Mouse (Mus musculus): ENCODE measurements at regions not wholly inside any gene's neighbourhood (a gene's known extent, or its start where the extent isn't known, plus 50 kb on each side); places are given as distances from the start of the nearest gene placed in this dataset.

DNA sequence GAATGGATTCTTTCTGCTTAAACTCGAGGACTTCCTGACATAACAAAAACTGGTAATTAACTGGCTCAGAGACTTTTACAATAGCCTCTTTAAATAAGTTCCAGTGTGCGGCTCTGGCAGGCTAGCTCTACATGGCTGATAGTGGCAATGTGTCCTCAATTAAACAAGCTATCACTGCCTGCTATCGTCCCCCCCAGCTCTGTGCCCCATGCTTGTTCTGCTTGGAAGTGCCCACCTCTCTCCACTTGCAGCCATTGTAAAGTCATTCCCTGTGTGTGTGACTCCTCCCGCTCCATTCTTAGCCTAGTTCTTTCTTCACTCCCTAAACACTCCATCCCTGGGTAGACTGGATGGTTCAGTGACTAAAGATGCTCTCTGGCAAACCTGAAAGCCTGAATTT, 99.9 kb upstream of the Lmo4 start:
- ATAC-seq (ENCODE audit: insufficient read depth) (no peak), DNase-seq (no peak)
- H3K27ac ChIP-seq (ENCODE audit: low read depth) = no peak overlapping the region
- H3K4me2 ChIP-seq = no peak overlapping the region
- no peak overlapping the region for H3K9ac ChIP-seq
- TF ChIP-seq CTCF (IDR thresholded peaks at IDR 0.05; ENCODE audit: low read depth) = no peak
- H3K4me3 ChIP-seq (ENCODE audit: low read depth, low read length) = no peak overlapping the region
- no peaks in the 10 kb centered on the region for H3K9me3 ChIP-seq (ENCODE audit: low read depth, low read length)
- 61% methylated on average over 4 of the region's 4 CpGs for WGBS
- H3K4me1 ChIP-seq (ENCODE audit: insufficient read depth) = no peaks in the 10 kb centered on the region
- H3K36me3 ChIP-seq (ENCODE audit: insufficient read depth) = no peaks in the 10 kb centered on the region
- H3K27me3 ChIP-seq (ENCODE audit: insufficient read depth, low read length) = no peaks in the 10 kb centered on the region

DNA sequence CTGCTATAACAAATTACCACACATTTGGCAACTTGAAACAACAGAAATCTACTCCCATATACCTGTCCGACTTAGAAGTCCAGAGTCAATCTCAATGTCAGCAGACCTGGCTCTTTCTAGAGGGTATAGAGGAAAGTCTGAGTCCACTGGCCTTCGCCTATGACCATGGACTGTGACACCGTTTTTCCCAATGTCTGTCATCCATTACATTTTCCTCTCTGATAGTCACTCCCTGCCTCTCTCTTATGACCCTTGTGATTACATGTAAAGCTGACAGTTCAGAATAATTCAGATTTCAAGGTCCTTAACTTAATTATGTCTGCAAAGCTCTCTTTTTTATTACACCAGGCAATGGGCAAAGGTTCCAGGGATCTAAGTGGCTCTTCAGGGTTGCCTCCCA, 97.6 kb upstream of the Lmo4 start:
- no peaks in the 10 kb centered on the region for H3K36me3 ChIP-seq (ENCODE audit: insufficient read depth)
- TF ChIP-seq CTCF (IDR thresholded peaks at IDR 0.05; ENCODE audit: low read depth) = no peak
- whole genome bisulfite sequencing = 84% methylated on average over 3 of the region's 3 CpGs
- DNase-seq = no peak
- no peak overlapping the region for H3K9ac ChIP-seq
- no peaks in the 10 kb centered on the region for H3K4me1 ChIP-seq (ENCODE audit: insufficient read depth)
- H3K4me2 ChIP-seq = no peak overlapping the region
- H3K27ac ChIP-seq (ENCODE audit: low read depth) = no peak overlapping the region
- ATAC-seq (ENCODE audit: insufficient read depth) = no peak
- no peaks in the 10 kb centered on the region for H3K27me3 ChIP-seq (ENCODE audit: insufficient read depth, low read length)
- H3K9me3 ChIP-seq (ENCODE audit: low read depth, low read length) = no peaks in the 10 kb centered on the region
- H3K4me3 ChIP-seq (ENCODE audit: low read depth, low read length) = no peak overlapping the region

DNA sequence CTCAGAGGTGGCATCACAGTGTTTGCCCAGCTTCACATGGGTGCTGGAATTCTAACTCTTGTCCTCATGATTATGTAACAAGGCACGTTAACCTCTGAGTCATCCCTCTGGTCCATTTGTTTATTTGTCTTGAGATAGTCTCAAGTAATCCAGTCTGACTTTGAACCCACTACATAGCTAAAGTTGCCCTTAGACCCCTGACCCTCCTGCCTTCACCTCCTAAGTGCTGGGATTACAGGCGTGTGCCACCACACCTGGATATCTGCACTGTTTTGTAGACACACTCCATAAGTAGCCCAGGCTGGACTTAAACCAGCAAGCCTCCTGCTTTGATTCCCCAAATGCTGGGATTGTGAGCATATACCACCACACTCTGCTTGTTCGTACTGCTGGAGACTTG, 96.0 kb upstream of the Lmo4 start:
- WGBS = 50% methylated on average over 3 of the region's 3 CpGs
- no peak overlapping the region for H3K9ac ChIP-seq
- no peak for TF ChIP-seq CTCF (IDR thresholded peaks at IDR 0.05; ENCODE audit: low read depth)
- H3K27ac ChIP-seq (ENCODE audit: low read depth) = no peak overlapping the region
- H3K4me2 ChIP-seq = no peak overlapping the region
- H3K36me3 ChIP-seq (ENCODE audit: insufficient read depth) = no peaks in the 10 kb centered on the region
- H3K27me3 ChIP-seq (ENCODE audit: insufficient read depth, low read length) = no peaks in the 10 kb centered on the region
- no peak overlapping the region for H3K4me3 ChIP-seq (ENCODE audit: low read depth, low read length)
- ATAC-seq (ENCODE audit: insufficient read depth) = no peak
- no peaks in the 10 kb centered on the region for H3K9me3 ChIP-seq (ENCODE audit: low read depth, low read length)
- H3K4me1 ChIP-seq (ENCODE audit: insufficient read depth) = no peaks in the 10 kb centered on the region
- DNase-seq = no peak

DNA sequence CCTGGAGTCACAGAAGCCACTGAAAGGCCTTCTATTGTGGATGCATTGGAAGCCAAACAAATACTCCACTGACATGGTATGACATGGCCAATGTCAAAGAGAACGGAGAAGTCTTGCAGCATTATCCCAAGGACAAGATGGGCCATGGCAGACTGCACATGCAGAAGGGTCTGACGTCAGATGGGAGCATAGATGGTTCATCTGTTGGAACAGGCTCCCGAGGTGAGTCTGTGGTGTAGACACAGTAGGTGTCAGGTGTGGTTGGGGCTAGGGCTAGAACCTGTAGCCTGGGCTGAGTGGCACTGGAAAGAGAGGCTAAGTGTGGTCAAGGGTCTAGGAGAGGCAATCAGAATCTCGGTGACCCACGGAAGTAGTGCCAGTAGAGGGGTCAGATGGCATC, 94.2 kb upstream of the Lmo4 start:
- TF ChIP-seq CTCF (IDR thresholded peaks at IDR 0.05; ENCODE audit: low read depth) = no peak
- Histone ChIP-seq H3K9ac (no peak overlapping the region), H3K4me3 (ENCODE audit: low read depth, low read length) (no peak overlapping the region), H3K27me3 (ENCODE audit: insufficient read depth, low read length) (no peaks in the 10 kb centered on the region), H3K9me3 (ENCODE audit: low read depth, low read length) (no peaks in the 10 kb centered on the region), H3K27ac (ENCODE audit: low read depth) (no peak overlapping the region), H3K4me1 (ENCODE audit: insufficient read depth) (no peaks in the 10 kb centered on the region), H3K4me2 (no peak overlapping the region), H3K36me3 (ENCODE audit: insufficient read depth) (no peaks in the 10 kb centered on the region)
- ATAC-seq (ENCODE audit: insufficient read depth) = no peak
- no peak for DNase-seq
- 81% methylated on average over 5 of the region's 5 CpGs for WGBS

DNA sequence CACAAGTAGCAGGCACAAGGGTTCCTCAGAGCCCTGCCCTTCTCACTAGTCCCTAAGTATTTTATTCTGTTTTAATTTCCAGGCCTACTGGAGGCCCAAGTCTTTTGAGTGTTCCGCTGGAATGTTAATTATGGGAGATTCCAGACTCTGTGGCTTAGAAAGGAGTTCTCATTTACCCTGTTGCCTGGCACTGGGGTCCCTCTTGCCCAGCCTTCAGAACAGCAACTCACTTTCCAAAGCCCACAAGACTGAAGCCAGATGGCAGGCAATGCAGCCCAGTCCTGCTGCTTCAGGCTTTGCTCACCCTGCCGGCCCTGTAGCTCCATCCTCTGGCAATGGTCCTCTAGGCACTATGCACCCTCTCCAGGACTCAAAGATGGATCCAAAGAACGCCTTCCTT, 84.5 kb upstream of the Lmo4 start:
- DNase-seq (no peak), ATAC-seq (ENCODE audit: insufficient read depth) (no peak)
- Histone ChIP-seq H3K4me1 (ENCODE audit: insufficient read depth) (no peaks in the 10 kb centered on the region), H3K36me3 (ENCODE audit: insufficient read depth) (no peaks in the 10 kb centered on the region), H3K27ac (ENCODE audit: low read depth) (no peak overlapping the region), H3K27me3 (ENCODE audit: insufficient read depth, low read length) (no peaks in the 10 kb centered on the region), H3K4me3 (ENCODE audit: low read depth, low read length) (no peak overlapping the region), H3K9ac (no peak overlapping the region), H3K9me3 (ENCODE audit: low read depth, low read length) (no peaks in the 10 kb centered on the region), H3K4me2 (no peak overlapping the region)
- TF ChIP-seq CTCF (IDR thresholded peaks at IDR 0.05; ENCODE audit: low read depth) = no peak
- 69% methylated on average over 3 of the region's 3 CpGs for WGBS

DNA sequence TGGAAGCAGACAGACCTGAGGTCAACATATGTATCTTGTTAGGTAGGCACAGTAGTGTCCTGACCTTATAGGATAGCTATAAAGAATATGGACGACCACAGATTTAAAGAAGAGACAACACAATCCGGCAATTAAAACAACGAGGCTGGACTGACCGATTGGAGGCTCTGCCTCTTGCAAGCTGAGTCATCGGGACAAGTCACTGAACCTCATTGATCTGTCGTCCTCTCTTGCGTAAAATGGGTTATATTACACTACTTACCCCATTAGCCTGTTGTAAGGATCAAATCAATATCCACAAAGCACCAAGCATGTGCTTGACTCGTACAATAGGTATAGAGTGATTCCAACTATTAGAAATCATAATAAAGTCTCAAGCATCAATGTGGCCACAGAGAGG, 81.1 kb upstream of the Lmo4 start:
- no peaks in the 10 kb centered on the region for H3K36me3 ChIP-seq (ENCODE audit: insufficient read depth)
- no peak overlapping the region for H3K27ac ChIP-seq (ENCODE audit: low read depth)
- no peak overlapping the region for H3K4me3 ChIP-seq (ENCODE audit: low read depth, low read length)
- no peaks in the 10 kb centered on the region for H3K4me1 ChIP-seq (ENCODE audit: insufficient read depth)
- no peak overlapping the region for H3K9ac ChIP-seq
- H3K9me3 ChIP-seq (ENCODE audit: low read depth, low read length) = no peaks in the 10 kb centered on the region
- TF ChIP-seq CTCF (IDR thresholded peaks at IDR 0.05; ENCODE audit: low read depth) = no peak
- ATAC-seq (ENCODE audit: insufficient read depth) (no peak), DNase-seq (no peak)
- H3K27me3 ChIP-seq (ENCODE audit: insufficient read depth, low read length) = no peaks in the 10 kb centered on the region
- H3K4me2 ChIP-seq = no peak overlapping the region
- WGBS = 87% methylated on average over 8 of the region's 8 CpGs

DNA sequence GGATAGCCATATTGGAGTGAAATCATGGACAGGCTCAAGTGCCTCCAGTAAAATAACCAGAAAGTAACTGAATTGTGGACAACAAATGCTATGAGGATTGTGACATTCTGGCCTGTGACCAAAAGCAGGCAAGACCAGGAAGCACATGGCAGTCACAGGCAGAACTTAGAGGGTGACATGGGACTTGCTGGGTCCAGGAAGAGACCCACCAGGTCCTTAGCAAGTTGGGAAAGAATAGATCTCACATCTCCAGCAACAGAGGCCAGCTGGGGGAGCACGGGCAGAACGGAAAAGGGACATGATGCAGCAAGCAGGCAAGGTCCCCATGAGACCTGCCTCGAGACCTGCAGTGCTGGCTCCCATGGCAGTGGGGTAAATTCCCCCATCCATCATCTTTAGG, 79.3 kb upstream of the Lmo4 start:
- Histone ChIP-seq H3K4me1 (ENCODE audit: insufficient read depth) (no peaks in the 10 kb centered on the region), H3K27me3 (ENCODE audit: insufficient read depth, low read length) (no peaks in the 10 kb centered on the region), H3K27ac (ENCODE audit: low read depth) (no peak overlapping the region), H3K9ac (no peak overlapping the region), H3K36me3 (ENCODE audit: insufficient read depth) (no peaks in the 10 kb centered on the region), H3K4me3 (ENCODE audit: low read depth, low read length) (no peak overlapping the region), H3K4me2 (no peak overlapping the region), H3K9me3 (ENCODE audit: low read depth, low read length) (no peaks in the 10 kb centered on the region)
- no peak for TF ChIP-seq CTCF (IDR thresholded peaks at IDR 0.05; ENCODE audit: low read depth)
- DNase-seq = no peak
- WGBS = 79% methylated on average over 3 of the region's 3 CpGs
- ATAC-seq (ENCODE audit: insufficient read depth) = no peak

DNA sequence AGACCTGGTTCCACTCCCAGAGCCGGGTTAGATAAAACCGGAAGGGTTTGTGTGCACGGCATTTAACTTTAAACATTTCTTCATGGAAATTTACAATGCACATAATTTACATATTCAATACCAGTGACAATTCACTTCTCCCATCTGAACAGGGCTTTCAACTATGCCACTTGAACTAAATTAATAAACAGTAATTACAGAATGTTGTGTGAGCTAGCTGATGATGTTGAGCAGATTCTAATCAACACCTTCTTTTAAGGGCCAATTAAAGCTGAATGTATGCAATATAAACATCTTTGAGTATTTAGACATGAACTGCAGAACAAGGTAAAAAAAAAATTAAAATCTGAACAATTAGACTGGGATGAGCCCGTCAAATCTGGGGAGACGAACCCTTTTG, 68.1 kb upstream of the Lmo4 start:
- 91% methylated on average over 5 of the region's 5 CpGs for WGBS
- no peak for ATAC-seq (ENCODE audit: insufficient read depth)
- H3K4me3 ChIP-seq (ENCODE audit: low read depth, low read length) = no peak overlapping the region

More for the DNA sequence above, 68.1 kb upstream of the Lmo4 start:
- Histone ChIP-seq H3K4me2 (no peak overlapping the region), H3K27me3 (ENCODE audit: insufficient read depth, low read length) (no peaks in the 10 kb centered on the region), H3K27ac (ENCODE audit: low read depth) (no peak overlapping the region), H3K9me3 (ENCODE audit: low read depth, low read length) (no peaks in the 10 kb centered on the region), H3K9ac (no peak overlapping the region), H3K36me3 (ENCODE audit: insufficient read depth) (no peaks in the 10 kb centered on the region), H3K4me1 (ENCODE audit: insufficient read depth) (no peaks in the 10 kb centered on the region)
- DNase-seq = no peak
- no peak for TF ChIP-seq CTCF (IDR thresholded peaks at IDR 0.05; ENCODE audit: low read depth)

Measured in lung, embryonic 14.5 days (tissue).